Mouse (Mus musculus) liver, adult (tissue): ENCODE data around the gene Slc22a1.

Source experiments
- GATA4 ChIP-seq: IDR thresholded peaks from 2 replicates; pipeline ENCODE4 v1.6.1; 2014; ENCODE audit warnings: mild to moderate bottlenecking, low read length; ENCODE audit not compliant: insufficient replicate concordance

The Slc22a1 gene

DNA sequence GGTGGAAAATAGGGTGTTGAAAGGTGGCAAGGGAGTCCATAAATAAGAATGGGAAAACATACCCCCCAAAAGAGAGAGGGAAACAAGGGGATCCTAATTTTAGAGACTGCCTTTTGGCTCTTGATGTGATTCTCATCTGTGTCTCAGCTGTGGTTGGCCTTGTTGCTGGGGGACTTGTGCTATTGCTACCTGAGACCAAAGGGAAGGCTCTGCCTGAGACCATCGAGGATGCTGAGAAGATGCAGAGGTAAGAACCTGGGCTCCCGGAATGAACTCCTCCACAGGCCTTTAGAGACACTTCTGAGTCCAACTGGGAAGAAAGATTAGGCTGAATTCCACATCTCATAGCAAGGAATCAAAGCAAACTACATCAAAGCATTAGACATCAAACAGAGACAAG is 56.0 kb downstream of the Slc22a1 start:
- TF ChIP-seq GATA4, result no peak

DNA sequence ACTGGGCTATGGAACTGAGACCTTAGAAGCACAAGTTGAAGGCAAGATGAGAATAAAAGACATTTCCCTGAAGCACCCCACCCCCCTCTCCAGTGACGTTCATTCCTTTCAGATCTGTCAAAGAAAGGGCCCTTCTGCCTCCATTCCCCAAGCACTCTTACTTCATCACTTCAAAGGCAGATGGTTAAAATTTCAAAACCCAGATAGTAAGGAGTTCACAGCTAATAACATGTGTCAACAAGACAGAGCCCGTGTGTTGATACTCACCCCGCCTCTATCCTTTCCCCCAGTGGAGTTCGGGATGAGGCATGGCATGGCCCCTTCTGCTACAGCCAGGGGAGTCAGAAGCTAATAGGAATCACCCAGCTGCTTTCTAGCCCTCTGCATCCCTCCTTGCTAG is 60.2 kb downstream of the Slc22a1 start:
- no peak for TF ChIP-seq GATA4

DNA sequence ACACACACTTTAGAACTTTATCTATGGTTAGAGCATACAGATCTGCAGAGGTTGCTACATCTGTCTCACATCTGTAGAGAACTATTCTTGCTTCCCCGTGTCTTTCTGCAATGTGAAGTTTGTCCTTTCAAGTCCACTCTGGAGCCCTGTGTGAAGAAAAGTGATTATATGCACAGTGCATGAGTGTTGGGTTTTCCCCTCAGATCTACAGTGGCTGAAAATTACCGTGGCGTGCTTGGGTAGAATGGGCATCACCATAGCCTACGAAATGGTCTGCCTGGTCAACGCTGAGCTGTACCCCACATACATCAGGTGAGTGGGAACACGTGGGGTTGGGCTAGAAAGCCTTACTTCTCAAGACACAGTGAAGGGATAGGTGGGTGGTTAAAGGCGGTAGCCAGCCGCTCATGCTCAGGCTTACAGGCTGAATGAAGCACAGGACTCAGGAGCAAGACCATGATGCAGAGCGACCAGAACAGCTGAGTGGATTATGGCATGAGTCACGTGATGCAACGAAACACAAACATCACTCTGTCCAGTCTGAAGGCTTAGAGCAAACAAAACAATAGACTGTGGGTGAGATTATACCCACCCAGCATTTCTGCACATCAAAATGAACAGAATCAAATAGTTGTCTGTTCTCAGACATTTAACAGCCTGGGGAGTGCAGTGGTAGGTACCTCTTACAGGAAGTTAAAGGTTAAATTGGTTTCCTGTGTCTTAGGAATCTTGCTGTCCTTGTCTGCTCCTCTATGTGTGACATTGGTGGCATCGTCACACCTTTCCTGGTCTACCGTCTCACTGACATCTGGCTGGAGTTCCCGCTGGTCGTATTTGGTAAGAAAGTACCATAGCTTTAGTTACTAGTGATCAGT is 60.9 kb downstream of the Slc22a1 start:
- TF ChIP-seq GATA4, result no peak

DNA sequence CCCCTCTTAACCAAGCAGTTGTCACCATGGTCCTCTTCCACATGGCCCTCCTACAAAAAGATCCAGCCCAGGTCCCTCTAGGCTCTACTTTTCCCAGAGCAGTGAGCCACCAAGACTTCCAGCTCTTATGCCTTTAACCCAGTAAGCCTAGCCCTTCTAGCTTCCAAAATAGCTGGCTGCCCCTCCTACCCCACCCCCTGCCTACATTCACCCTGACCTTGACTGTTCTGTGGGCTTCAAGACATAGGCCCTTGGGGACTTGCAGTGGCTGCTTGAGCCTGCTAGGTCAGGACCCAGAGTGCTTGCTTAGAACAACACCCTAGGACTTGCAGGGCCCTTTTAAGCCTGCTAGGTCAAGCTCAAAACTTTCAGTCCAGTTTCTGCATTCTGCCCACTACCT is 68.4 kb downstream of the Slc22a1 start:
- TF ChIP-seq GATA4, result no peak

DNA sequence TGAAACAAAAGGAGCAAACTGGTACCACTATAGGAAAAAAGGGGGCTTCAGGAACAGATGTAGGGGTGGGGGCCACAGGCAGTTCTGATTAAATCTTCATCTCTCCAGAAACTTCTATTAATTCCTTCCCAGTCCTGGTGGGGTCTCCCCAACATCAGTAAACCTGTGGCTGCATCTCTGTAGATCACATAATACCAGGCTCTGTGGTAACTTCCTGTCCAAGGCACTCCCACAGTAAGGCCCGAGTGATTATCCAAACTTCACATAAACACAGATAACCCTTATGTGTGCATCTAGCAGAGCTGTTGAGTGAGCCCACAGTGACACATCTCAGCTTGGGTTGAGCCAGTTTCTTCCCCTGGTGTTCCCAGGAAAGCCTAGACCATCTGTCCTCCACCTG is 69.0 kb downstream of the Slc22a1 start:
- TF ChIP-seq GATA4, result no peak
